Mouse (Mus musculus) cerebellum, adult (tissue): ENCODE results near the gene Zfp664.

Experiments used
- ATAC-seq: cut with Nextera tagmentation; 2 replicates; pipeline ENCODE4 v1.9.2; 2017; ENCODE audit warnings: mild to moderate bottlenecking, moderate library complexity, mixed read lengths; ENCODE audit not compliant: insufficient number of reproducible peaks, low FRiP score, low TSS enrichment

Gene Zfp664

GRCm38 (mm10) chr5:124862013-124862866, at the start of gene Zfp664, which contains the start of gene Ccdc92:
Gene Zfp664, plus strand, starts transcription at chr5:124862691.
Gene Ccdc92, minus strand, starts transcription at chr5:124862424.
- peak; percentile 84 for ATAC-seq

DNA sequence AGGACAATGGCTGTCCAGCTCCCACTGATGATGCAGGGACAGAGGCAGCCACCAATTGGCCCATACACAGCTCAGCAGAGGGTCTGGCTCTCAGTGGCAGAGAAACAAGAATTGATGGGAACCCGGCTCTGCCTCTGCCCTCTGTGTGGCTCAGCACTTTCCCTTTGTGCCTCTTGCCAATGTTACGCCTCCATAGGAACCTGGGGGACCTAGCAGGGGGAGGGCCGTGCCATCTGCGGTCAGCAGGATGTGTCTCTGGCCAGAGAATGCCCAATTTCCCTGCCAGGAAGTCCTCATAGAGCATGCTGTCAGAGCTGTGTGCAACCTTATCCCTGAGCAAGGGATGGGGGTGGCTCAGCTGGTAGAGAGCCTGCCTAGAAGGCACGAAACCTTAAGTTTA, 47.7 kb upstream of the Zfp664 start:
- ATAC-seq = peak; percentile 92

- ATAC-seq = no peak
These were observed 45.4 kb upstream of the Zfp664 start for GRCm38 (mm10) chr5:124817050-124817449.

GRCm38 (mm10) chr5:124822128-124822894, 40.2 kb upstream of the Zfp664 start:
- ATAC-seq = no peak

DNA sequence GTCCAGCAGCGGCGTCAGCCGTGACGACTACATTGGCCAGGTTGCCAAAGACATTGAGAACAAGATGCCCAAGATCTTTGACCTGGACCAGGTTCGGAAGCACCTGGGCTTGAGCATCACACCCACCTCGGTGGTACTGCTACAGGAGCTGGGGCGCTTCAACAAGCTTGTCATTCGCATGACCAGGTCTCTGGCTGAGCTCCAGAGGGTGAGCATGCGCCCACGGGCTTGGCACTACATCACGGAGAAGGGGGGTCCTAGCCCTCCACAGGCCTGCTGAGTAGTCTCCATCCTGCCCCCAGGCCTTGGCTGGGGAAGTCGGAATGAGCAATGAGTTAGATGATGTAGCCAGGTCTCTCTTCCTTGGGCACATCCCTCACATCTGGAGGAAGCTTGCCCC, 32.2 kb upstream of the Zfp664 start:
- ATAC-seq = no peak

DNA sequence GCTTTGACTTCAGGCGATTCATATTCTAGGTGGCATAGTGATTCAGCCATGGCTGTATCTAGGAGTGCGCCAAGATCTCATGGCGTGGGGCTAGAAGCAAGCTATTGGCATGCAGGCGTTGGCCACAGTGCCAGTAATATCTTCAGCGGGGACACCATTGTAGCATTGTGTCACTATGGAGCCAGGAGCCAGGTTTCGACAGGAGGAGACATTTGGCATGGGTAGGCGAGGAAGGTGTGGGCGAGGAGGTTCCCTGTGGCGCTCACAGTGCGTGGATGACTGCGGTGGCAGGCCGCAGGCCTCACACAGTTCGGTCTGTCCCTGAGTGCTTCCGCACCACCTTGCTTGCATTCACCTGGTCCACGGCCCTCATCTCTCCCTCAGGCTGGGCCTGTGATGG, 27.3 kb upstream of the Zfp664 start:
- peak; percentile 75; the same call in 1 of the 2 replicates for ATAC-seq

- no peak for ATAC-seq
These were observed 26.4 kb upstream of the Zfp664 start for GRCm38 (mm10) chr5:124836075-124836474.

DNA sequence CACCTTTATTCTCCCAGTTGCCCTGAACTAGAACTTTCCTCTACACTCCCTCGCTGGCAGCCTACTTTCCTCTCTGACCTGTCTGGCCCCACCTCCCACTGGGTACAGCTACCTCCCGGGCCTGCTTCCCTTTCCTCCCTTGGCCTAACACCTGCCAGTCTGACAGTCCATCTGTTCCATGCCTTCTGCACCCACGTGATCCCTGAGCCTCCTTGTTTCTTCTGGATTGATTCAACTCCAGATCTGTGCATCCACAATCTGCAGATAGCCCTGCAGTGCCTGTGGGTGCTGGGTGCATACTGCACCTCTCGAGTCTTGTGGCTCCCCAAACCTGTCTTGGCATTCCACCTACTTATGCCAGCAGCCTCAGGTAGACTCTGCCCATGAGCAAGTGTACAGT, 25.9 kb upstream of the Zfp664 start:
- ATAC-seq = peak; percentile 54

DNA sequence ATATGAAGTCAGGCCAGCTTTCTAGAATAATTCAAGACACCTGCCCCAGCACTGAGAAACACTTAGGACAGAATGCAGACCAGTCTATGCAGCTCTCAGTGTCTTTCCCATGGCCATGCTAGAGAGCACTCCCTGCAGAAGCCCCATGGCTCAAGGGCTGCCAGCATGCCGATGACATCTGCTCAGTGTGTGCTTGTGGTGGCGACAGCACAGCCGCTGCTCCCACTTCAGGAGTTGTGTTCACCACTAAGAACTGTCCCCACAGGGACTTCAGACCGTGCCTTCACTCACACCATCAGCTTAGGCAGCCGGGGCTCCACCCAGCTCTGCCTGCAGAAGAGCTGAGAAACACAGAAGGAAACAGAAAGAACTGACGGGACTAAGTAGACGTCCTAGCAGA, 22.3 kb upstream of the Zfp664 start:
- ATAC-seq = no peak

DNA sequence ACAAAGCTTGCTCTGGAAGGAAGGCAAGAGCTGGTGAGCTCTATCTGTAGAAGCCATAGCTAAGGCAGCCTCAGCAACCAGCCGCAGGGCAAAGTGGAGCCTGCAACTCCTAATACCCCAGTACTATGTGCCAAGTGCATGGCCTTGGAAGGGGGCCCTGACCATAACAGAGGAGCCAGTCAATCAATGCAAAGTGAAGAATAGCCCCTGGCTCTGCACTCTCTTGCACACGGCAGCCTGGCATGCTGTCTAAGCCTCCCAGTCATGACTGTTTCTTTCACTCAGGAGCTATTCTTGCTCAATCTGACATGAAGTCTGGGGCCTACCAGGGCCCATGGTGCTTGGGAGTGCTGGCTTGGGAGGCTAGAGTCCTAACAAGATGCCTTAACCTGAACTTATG, 21.8 kb upstream of the Zfp664 start:
- no peak for ATAC-seq

DNA sequence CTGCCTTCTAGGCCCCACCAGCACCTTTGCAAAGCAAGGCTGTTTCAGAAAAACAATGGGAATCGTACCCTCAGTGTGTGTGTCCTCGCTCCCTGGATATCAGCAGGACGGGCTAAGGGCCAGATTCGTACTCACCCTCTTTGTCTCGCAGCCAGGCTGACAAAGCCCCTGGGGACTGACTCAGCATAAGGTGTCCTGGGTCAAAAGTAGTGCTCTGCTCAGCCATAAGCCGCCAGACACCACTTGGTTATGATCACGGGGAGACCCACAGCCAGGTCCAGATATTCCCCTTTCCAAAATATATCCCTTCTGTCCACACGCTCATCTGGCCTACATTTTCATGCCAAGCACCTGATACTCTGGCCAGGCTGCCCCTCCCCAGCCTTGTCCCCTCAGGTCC, 19.1 kb upstream of the Zfp664 start:
- ATAC-seq = no peak

- ATAC-seq = no peak
These were observed 17.6 kb upstream of the Zfp664 start for GRCm38 (mm10) chr5:124844929-124845328.

- no peak for ATAC-seq
These were observed 15.5 kb upstream of the Zfp664 start for GRCm38 (mm10) chr5:124847014-124847413.

DNA sequence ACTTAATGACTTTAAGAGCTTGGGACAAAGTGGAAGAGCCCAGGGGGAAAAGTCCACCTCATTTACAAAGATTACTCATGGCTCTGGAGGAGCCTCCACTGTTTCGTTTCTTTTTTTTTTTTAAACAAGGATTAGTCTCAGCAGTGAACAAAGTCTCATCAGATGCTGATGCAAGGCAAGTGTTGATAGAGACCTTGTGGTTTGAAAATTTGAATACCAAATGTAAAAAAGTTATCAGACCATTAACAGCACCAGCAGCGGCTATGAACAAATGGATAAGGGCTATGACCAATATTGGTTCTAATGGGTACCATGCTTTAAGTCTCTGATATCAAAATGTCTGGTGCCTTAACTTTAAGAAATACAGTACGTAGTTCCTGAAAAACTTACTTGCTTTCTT, 13.5 kb upstream of the Zfp664 start:
- ATAC-seq = no peak

DNA sequence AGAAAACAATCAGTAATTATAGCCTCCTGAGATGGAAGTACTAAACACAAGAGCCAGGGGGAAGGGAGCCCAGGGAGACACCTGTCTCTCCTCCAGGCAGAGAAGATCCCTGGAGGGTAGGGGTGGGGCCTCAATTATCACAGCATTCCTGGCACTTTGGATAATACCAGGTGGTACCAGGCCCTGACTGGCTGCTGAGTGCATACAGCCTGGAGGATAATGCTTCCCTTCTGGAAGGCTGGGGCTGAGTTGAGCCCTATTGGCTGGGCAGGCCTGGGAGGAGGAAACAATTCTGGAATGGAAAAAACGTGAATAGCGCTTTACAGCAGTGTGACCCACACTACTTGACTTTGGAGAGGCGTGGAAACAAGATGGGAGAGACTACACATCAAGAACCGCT, 10.9 kb upstream of the Zfp664 start:
- ATAC-seq = peak; percentile 64; the same call in 1 of the 2 replicates

DNA sequence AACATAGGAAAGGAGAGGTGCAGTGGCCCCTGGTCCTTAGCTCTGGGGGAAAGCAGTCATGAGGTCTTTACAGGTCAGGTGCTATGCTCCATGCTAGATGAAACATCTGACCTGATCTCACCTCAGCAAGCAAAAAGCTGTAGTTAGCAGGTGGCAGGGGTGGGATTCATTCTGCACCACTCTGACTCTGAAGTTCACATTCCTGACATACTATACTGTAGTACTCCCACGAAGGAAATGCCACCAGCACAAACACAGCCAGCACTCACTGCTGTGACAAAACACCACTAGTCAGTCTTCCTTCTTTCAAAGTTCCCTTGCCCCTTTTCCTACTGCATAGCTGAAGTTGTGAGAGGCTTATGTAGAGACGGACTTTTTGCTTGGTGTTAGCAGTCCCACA, 10.2 kb upstream of the Zfp664 start:
- no peak for ATAC-seq

DNA sequence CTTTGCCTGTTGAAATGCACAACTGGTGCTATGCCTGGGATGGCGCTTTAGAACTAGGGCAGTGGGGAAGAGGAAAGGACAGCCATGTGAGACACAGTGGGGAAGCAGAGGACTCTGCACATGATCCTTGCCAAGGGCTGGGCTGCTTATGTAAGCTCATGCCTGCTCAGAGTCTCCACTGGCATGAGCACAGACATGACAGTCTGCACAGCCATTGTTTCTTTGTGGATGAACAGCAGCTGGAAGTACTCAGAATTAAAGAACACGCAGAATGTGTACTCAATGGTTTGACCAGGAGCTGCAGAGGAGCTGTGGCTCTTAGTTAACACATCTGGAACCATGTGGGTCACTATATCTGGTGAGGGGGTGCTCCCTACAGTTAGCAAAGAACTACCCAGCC, 9.4 kb upstream of the Zfp664 start:
- peak; percentile 75; the same call in 1 of the 2 replicates for ATAC-seq

GRCm38 (mm10) chr5:124854202-124854601, 8.3 kb upstream of the Zfp664 start:
- ATAC-seq = no peak

DNA sequence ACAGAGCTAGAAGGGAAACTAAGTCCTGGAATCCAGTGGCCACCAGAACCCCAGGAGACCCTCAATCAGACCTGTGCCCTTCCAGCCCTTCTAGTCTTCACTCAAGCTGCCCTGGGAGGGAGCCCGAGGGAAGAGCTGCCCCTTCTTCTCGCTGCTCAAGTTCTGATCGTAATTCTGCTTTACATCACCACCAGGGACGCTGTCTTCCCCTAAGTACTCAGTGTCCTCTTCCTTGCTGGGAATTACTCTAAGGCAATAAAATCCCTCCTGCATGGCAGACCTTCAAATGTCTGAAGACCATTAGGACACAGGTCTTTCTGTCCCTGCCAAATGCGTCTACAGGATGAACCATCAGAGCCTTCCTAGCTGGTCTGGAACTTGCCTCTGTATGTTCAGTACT, 2.5 kb upstream of the Zfp664 start:
- no peak for ATAC-seq

DNA sequence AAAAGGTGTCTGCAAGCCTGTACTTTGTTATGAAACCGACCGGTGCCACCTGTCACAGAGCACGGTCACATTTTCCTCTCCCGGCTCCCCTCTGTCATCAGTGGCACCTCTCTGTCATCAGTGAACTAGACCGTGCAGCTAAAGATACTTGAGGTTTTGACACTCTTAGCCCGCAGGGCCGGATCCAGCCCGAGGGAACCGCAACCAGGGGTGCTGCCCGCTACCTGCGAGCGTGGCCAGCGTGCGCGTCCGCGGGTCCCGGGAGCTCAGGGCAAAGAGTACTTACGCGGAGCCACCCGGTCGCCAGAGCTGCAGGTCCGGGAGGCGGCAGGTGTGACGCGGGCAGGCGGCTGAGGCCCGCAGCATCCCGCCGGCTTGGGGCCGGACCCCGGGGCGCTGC, 1.0 kb upstream of the Zfp664 start:
- ATAC-seq = peak; percentile 28; the same call in 1 of the 2 replicates
